Mouse (Mus musculus): ENCODE measurements around the gene H2afy2.

Gene H2afy2

GRCm38 (mm10) chr10:61720331-61720730 lies 63.6 kb downstream of the H2afy2 start:
- DNase-seq = no peak

- no peak for DNase-seq
These were observed 66.3 kb downstream of the H2afy2 start for GRCm38 (mm10) chr10:61717406-61718296.

- DNase-seq = no peak
These were observed 67.7 kb downstream of the H2afy2 start for GRCm38 (mm10) chr10:61715996-61716864.

GRCm38 (mm10) chr10:61715462-61715837 lies 68.5 kb downstream of the H2afy2 start:
- no peak for DNase-seq

GRCm38 (mm10) chr10:61714771-61715461 lies 69.0 kb downstream of the H2afy2 start, which contains the start of gene Aifm2:
TSS of gene Aifm2 (plus strand) at chr10:61715263.
- DNase-seq = no peak

- DNase-seq = no peak
These were observed 69.8 kb downstream of the H2afy2 start for GRCm38 (mm10) chr10:61714146-61714545.

- DNase-seq = no peak
These were observed 70.3 kb downstream of the H2afy2 start for GRCm38 (mm10) chr10:61713601-61714000.

- DNase-seq = no peak
These were observed 77.3 kb downstream of the H2afy2 start for GRCm38 (mm10) chr10:61706412-61707375.

GRCm38 (mm10) chr10:61704663-61705062 lies 79.3 kb downstream of the H2afy2 start:
- DNase-seq = no peak

GRCm38 (mm10) chr10:61697028-61697427 lies 86.9 kb downstream of the H2afy2 start:
- no peak for DNase-seq

GRCm38 (mm10) chr10:61696560-61696823 lies 87.5 kb downstream of the H2afy2 start:
- DNase-seq = no peak

GRCm38 (mm10) chr10:61695703-61696559 lies 88.0 kb downstream of the H2afy2 start:
- peak; percentile 27 for DNase-seq

- peak; percentile 97 for DNase-seq
These were observed 88.9 kb downstream of the H2afy2 start, which contains the start of gene Tysnd1 for GRCm38 (mm10) chr10:61694870-61695670. TSS of gene Tysnd1 (plus strand) at chr10:61695514.

GRCm38 (mm10) chr10:61693563-61693962 lies 90.4 kb downstream of the H2afy2 start:
- no peak for DNase-seq

- DNase-seq = no peak
These were observed 94.5 kb downstream of the H2afy2 start for GRCm38 (mm10) chr10:61689405-61689804.

Measured in right cerebral cortex, postnatal 25 days (tissue).